Mouse (Mus musculus) heart, embryonic 16.5 days (tissue): ENCODE measurements at regions not wholly inside any gene's neighbourhood (a gene's known extent, or its start where the extent isn't known, plus 50 kb on each side); places are given as distances from the start of the nearest gene placed in this dataset.

Experiments
- ATAC-seq: fragments of 200-750 bp; cut with Nextera tagmentation; replicated peaks from 2 replicates; pipeline ENCODE4 v1.8.0; 2017; ENCODE audit warnings: moderate number of reproducible peaks; ENCODE audit not compliant: insufficient read depth, low FRiP score; ENCODE audit errors: extremely low read depth
- H3K27ac ChIP-seq: fragments of 300-500 bp; sonication (generic); 2 replicates; pipeline ENCODE4 v1.5.1; 2014; ENCODE audit warnings: mild to moderate bottlenecking, low read length, control low read depth, moderate library complexity
- H3K27me3 ChIP-seq: fragments of 300-500 bp; sonication (generic); 2 replicates; pipeline ENCODE4 v1.6.1; 2014; ENCODE audit warnings: low read length, mixed read lengths; ENCODE audit not compliant: control insufficient read depth, insufficient read depth
- H3K36me3 ChIP-seq: fragments of 300-500 bp; sonication (generic); 2 replicates; pipeline ENCODE4 v1.6.1; 2014; ENCODE audit not compliant: control insufficient read depth, insufficient read depth
- H3K4me1 ChIP-seq: fragments of 300-500 bp; sonication (generic); 2 replicates; pipeline ENCODE4 v1.6.1; 2014; ENCODE audit warnings: low read length, mixed read lengths; ENCODE audit not compliant: control insufficient read depth, insufficient read depth
- H3K4me2 ChIP-seq: fragments of 300-500 bp; sonication (generic); 2 replicates; pipeline ENCODE4 v1.6.1; 2014; ENCODE audit warnings: low read depth, mild to moderate bottlenecking, control low read depth, low read length
- H3K4me3 ChIP-seq: fragments of 300-500 bp; sonication (generic); 2 replicates; pipeline ENCODE4 v1.5.1; 2014; ENCODE audit warnings: mild to moderate bottlenecking, control low read depth, low read length
- H3K9ac ChIP-seq: fragments of 300-500 bp; sonication (generic); 2 replicates; pipeline ENCODE4 v1.6.1; 2014; ENCODE audit warnings: low read length, control low read depth
- H3K9me3 ChIP-seq: fragments of 300-500 bp; sonication (generic); replicated peaks from 2 replicates; pipeline ENCODE4 v1.6.1; 2016; ENCODE audit warnings: low read length; ENCODE audit not compliant: control insufficient read depth
- WGBS: fragments of 180-500 bp; shearing (Covaris S2); extraction: QIAGEN DNeasy Blood & Tissue Kit; methylation state at CpG from one replicate; pipeline ENCODE4 v1.1.7; 2014; 5-methylcytosine and 5-hydroxymethylcytosine counted together

GRCm38 (mm10) chr15:27414819-27415218, 51.7 kb upstream of the Ank start:
- WGBS, result 45% methylated on average over 7 of the region's 7 CpGs
- no peak; the same call in 1 of the 2 replicates for ATAC-seq
- no peaks in the 10 kb centered on the region for H3K36me3 ChIP-seq
- no peaks in the 10 kb centered on the region for H3K9me3 ChIP-seq
- no peak overlapping the region for H3K9ac ChIP-seq
- no peak overlapping the region for H3K27ac ChIP-seq
- no peaks in the 10 kb centered on the region for H3K27me3 ChIP-seq
- H3K4me2 ChIP-seq, result no peak overlapping the region
- H3K4me3 ChIP-seq, result no peak overlapping the region
- H3K4me1 ChIP-seq, result no peaks in the 10 kb centered on the region
